In genomic region chr5:137777267-137777845, GRCm38 (mm10) we compare ENCODE assay signal across 17 mouse cellular contexts. TPM values are rescaled to one million over a fixed set of nuclear protein-coding genes. Genes with fewer than 3 reads are reported as not detected.
DNase-seq lines count a peak whose midpoint lies in the region; ATAC-seq and TF ChIP-seq lines count a peak whose summit lies in the region.
"Had no signal": no experiment of that assay in that cellular context is flagged by ENCODE, and none has a peak within 500 bp of the region (broad histone marks: within the 10 kb centered on the region; RNA-seq: fewer than 3 reads in every experiment).

No protein-coding gene starts in this region.

- no peak overlapping the region for H3K4me2 ChIP-seq in heart, embryonic 16.5 days (ENCODE audit: low read depth, low read length)
- H3K4me2 ChIP-seq in heart, embryonic 11.5 days: no peak overlapping the region
- H3K4me2 ChIP-seq in liver, embryonic 13.5 days: 0 out of 2 replicates have a peak overlapping the region, but pooled peaks have one; percentile 99
- H3K4me2 ChIP-seq in midbrain, embryonic 14.5 days (ENCODE audit: low read length): no peak overlapping the region

- peaks cover 27% of the 10 kb centered on the region for H3K4me1 ChIP-seq in heart, embryonic 16.5 days (ENCODE audit: control insufficient read depth, insufficient read depth, low read length)
- H3K4me1 ChIP-seq in heart, embryonic 11.5 days (ENCODE audit: control insufficient read depth, insufficient read depth, low read length): peaks cover 9% of the 10 kb centered on the region
- H3K4me1 ChIP-seq in liver, embryonic 13.5 days (replicated peaks): peaks cover 69% of the 10 kb centered on the region
- no peaks in the 10 kb centered on the region for H3K4me1 ChIP-seq in ES-Bruce4 (ENCODE audit: control insufficient read depth, insufficient read depth, low read length)
- peaks cover 9% of the 10 kb centered on the region; the same call in 1 of the 2 replicates for H3K4me1 ChIP-seq in midbrain, embryonic 14.5 days (ENCODE audit: control insufficient read depth, insufficient read depth, low read length)

- H3K36me3 ChIP-seq in heart, embryonic 16.5 days (ENCODE audit: control insufficient read depth, insufficient read depth): peaks cover 21% of the 10 kb centered on the region
- peaks cover 15% of the 10 kb centered on the region for H3K36me3 ChIP-seq in heart, embryonic 11.5 days (ENCODE audit: control insufficient read depth, insufficient read depth, low read length)
- H3K36me3 ChIP-seq in liver, embryonic 13.5 days: peaks cover 24% of the 10 kb centered on the region
- peaks cover 21% of the 10 kb centered on the region for H3K36me3 ChIP-seq in ES-Bruce4 (ENCODE audit: control insufficient read depth, insufficient read depth, low read length, poor library complexity, severe bottlenecking)
- peaks cover 24% of the 10 kb centered on the region for H3K36me3 ChIP-seq in midbrain, embryonic 14.5 days (ENCODE audit: control insufficient read depth, insufficient read depth, low read length)

- no peaks in the 10 kb centered on the region for H3K9me3 ChIP-seq in heart, embryonic 16.5 days (replicated peaks; ENCODE audit: control insufficient read depth, low read length)
- H3K9me3 ChIP-seq in heart, embryonic 11.5 days (replicated peaks; ENCODE audit: control insufficient read depth, low read length): no peaks in the 10 kb centered on the region
- H3K9me3 ChIP-seq in liver, embryonic 13.5 days (replicated peaks): no peaks in the 10 kb centered on the region
- no peaks in the 10 kb centered on the region for H3K9me3 ChIP-seq in ES-Bruce4 (replicated peaks; ENCODE audit: control insufficient read depth, insufficient read depth, low read length, poor library complexity, severe bottlenecking)
- no peaks in the 10 kb centered on the region for H3K9me3 ChIP-seq in midbrain, embryonic 14.5 days (ENCODE audit: control insufficient read depth, low read length)
- H3K9me3 ChIP-seq: embryonic facial prominence, embryonic 13.5 days; forebrain, embryonic 10.5 days; heart, embryonic 13.5 days; lung, embryonic 15.5 days; neural tube, embryonic 12.5 days had no signal

- no peak for TF ChIP-seq CTCF in ES-Bruce4 (IDR thresholded peaks at IDR 0.05; ENCODE audit: low read depth, low read length)

- H3K9ac ChIP-seq in heart, embryonic 16.5 days (ENCODE audit: low read length): no peak overlapping the region
- H3K9ac ChIP-seq in heart, embryonic 11.5 days (ENCODE audit: low read depth, low read length): no peak overlapping the region
- H3K9ac ChIP-seq in liver, embryonic 13.5 days: peak overlapping the region; percentile 98
- H3K9ac ChIP-seq in ES-Bruce4 (ENCODE audit: low read depth, poor library complexity, severe bottlenecking): peak overlapping the region; percentile 15; the same call in 1 of the 2 replicates
- H3K9ac ChIP-seq in midbrain, embryonic 14.5 days (replicated peaks; ENCODE audit: low read length): no peak overlapping the region

- H3K4me3 ChIP-seq in heart, embryonic 16.5 days (ENCODE audit: low read length): no peak overlapping the region
- no peak overlapping the region for H3K4me3 ChIP-seq in heart, embryonic 11.5 days (ENCODE audit: low read depth, low read length)
- no peak overlapping the region for H3K4me3 ChIP-seq in liver, embryonic 13.5 days (replicated peaks)
- H3K4me3 ChIP-seq in ES-Bruce4 (ENCODE audit: low read depth, low read length): no peak overlapping the region
- H3K4me3 ChIP-seq in midbrain, embryonic 14.5 days (replicated peaks; ENCODE audit: low read depth, low read length): no peak overlapping the region

- DNase-seq in liver, embryonic 13.5 days: no peak
- no peak for DNase-seq in liver
- DNase-seq in midbrain, embryonic 14.5 days: no peak
- DNase-seq in layer of hippocampus, postnatal 25 days (ENCODE audit: extremely low spot score in 1 of 2, low spot score in 1 of 2): no peak
- DNase-seq in embryo, embryonic 10.5 days (ENCODE audit: low spot score): no peak
- DNase-seq: cerebellum, postnatal 36 days; right cerebral cortex, postnatal 25 days had no signal

- no peak for TF ChIP-seq EP300 in ES-Bruce4 (IDR thresholded peaks at IDR 0.05; ENCODE audit: insufficient read depth, low read depth, low read length)

- WGBS in heart, embryonic 16.5 days: 73% methylated on average over 7 of the region's 7 CpGs
- 79% methylated on average over 7 of the region's 7 CpGs for WGBS in heart, embryonic 11.5 days (ENCODE audit: insufficient replicate concordance)
- 77% methylated on average over 7 of the region's 7 CpGs for WGBS in liver, embryonic 13.5 days (ENCODE audit: insufficient replicate concordance)
- 88% methylated on average over 7 of the region's 7 CpGs for WGBS in midbrain, embryonic 14.5 days

- ATAC-seq in heart, embryonic 16.5 days (replicated peaks; ENCODE audit: extremely low read depth, insufficient read depth, low FRiP score): no peak
- ATAC-seq in heart, embryonic 11.5 days (replicated peaks; ENCODE audit: insufficient number of reproducible peaks, low FRiP score, low TSS enrichment): no peak
- ATAC-seq in liver, embryonic 13.5 days (ENCODE audit: low read depth): no peak
- no peak for ATAC-seq in midbrain, embryonic 14.5 days (ENCODE audit: low FRiP score, low TSS enrichment)
- ATAC-seq: activated CD4-positive, CD25-positive, alpha-beta regulatory T cell, adult 4 months had no signal

- no peaks in the 10 kb centered on the region for H3K27me3 ChIP-seq in heart, embryonic 16.5 days (ENCODE audit: control insufficient read depth, insufficient read depth, low read length)
- H3K27me3 ChIP-seq in heart, embryonic 11.5 days (ENCODE audit: control insufficient read depth, insufficient read depth, low read length): no peaks in the 10 kb centered on the region
- H3K27me3 ChIP-seq in liver, embryonic 13.5 days: no peaks in the 10 kb centered on the region
- no peaks in the 10 kb centered on the region for H3K27me3 ChIP-seq in ES-Bruce4 (ENCODE audit: control insufficient read depth, insufficient read depth, low read length, poor library complexity, severe bottlenecking)
- H3K27me3 ChIP-seq in midbrain, embryonic 14.5 days (ENCODE audit: control insufficient read depth, insufficient read depth, low read length): no peaks in the 10 kb centered on the region
- H3K27me3 ChIP-seq: embryonic facial prominence, embryonic 13.5 days; heart, embryonic 13.5 days; lung, embryonic 15.5 days; neural tube, embryonic 12.5 days had no signal

- H3K27ac ChIP-seq in heart, embryonic 16.5 days (ENCODE audit: low read length): peak overlapping the region; percentile 46; the same call in 1 of the 2 replicates
- no peak overlapping the region for H3K27ac ChIP-seq in heart, embryonic 11.5 days (ENCODE audit: low read depth, low read length)
- H3K27ac ChIP-seq in liver, embryonic 13.5 days: peak overlapping the region; percentile 75; the same call in 1 of the 2 replicates
- peak overlapping the region; percentile 40; the same call in 1 of the 2 replicates for H3K27ac ChIP-seq in ES-Bruce4 (ENCODE audit: insufficient read depth, low read length)
- H3K27ac ChIP-seq in midbrain, embryonic 14.5 days (replicated peaks; ENCODE audit: low read depth, low read length): 0 out of 2 replicates have a peak overlapping the region, but pooled peaks have one; percentile 88

- no peak for TF ChIP-seq POLR2A in ES-Bruce4 (IDR thresholded peaks at IDR 0.05; ENCODE audit: insufficient read depth, low read length)

RNA-seq across cellular contexts. Expression of gene Ppp1r35, which starts 1.3 kb away (rescaled TPM):
- 20.5 and 22.6 TPM in 2 replicates for polyA plus RNA-seq in heart, embryonic 16.5 days (2015; fragmentation: Nextera tagmentation; extraction: Ambion mirVana)
- 29.9 and 35.3 TPM in 2 replicates for polyA plus RNA-seq in heart, embryonic 11.5 days (2014; fragmentation: Nextera tagmentation; extraction: Ambion mirVana)
- 17.8 and 20.1 TPM in 2 replicates for polyA plus RNA-seq in liver, embryonic 13.5 days (2015; fragmentation: Nextera tagmentation; extraction: Ambion mirVana)
- polyA plus RNA-seq in ES-Bruce4 (2011; ENCODE audit: insufficient read depth, insufficient read length, low read depth, missing spikeins): 30.3 and 35.4 TPM in 2 replicates
- polyA plus RNA-seq in midbrain, embryonic 14.5 days (2014; fragmentation: Nextera tagmentation; extraction: Ambion mirVana): 53.4 and 58.6 TPM in 2 replicates
- total RNA-seq in layer of hippocampus, postnatal 25 days (2021): 10 to 100 TPM; 24.7 to 26.2 TPM

RNA-seq across cellular contexts. Expression of gene Mepce, which starts 10.1 kb away (rescaled TPM):
- 5.6 and 5.7 TPM in 2 replicates for polyA plus RNA-seq in heart, embryonic 16.5 days (2015; fragmentation: Nextera tagmentation; extraction: Ambion mirVana)
- polyA plus RNA-seq in heart, embryonic 11.5 days (2014; fragmentation: Nextera tagmentation; extraction: Ambion mirVana): 7.4 and 9.2 TPM in 2 replicates
- polyA plus RNA-seq in liver, embryonic 13.5 days (2015; fragmentation: Nextera tagmentation; extraction: Ambion mirVana): 4.5 and 4.9 TPM in 2 replicates
- 21.6 and 24.8 TPM in 2 replicates for polyA plus RNA-seq in ES-Bruce4 (2011; ENCODE audit: insufficient read depth, insufficient read length, low read depth, missing spikeins)
- 11.3 and 14.4 TPM in 2 replicates for polyA plus RNA-seq in midbrain, embryonic 14.5 days (2014; fragmentation: Nextera tagmentation; extraction: Ambion mirVana)
- total RNA-seq in layer of hippocampus, postnatal 25 days (2021): 10 to 100 TPM; 40.1 to 42.8 TPM

RNA-seq across cellular contexts. Expression of gene Zcwpw1, which starts 10.2 kb away (rescaled TPM):
- polyA plus RNA-seq in heart, embryonic 16.5 days (2015; fragmentation: Nextera tagmentation; extraction: Ambion mirVana): 9.6 and 9.9 TPM in 2 replicates
- polyA plus RNA-seq in heart, embryonic 11.5 days (2014; fragmentation: Nextera tagmentation; extraction: Ambion mirVana): 12.4 and 13.7 TPM in 2 replicates
- polyA plus RNA-seq in liver, embryonic 13.5 days (2015; fragmentation: Nextera tagmentation; extraction: Ambion mirVana): 3.5 and 4.8 TPM in 2 replicates
- polyA plus RNA-seq in ES-Bruce4 (2011; ENCODE audit: insufficient read depth, insufficient read length, low read depth, missing spikeins): 15.0 and 15.5 TPM in 2 replicates
- polyA plus RNA-seq in midbrain, embryonic 14.5 days (2014; fragmentation: Nextera tagmentation; extraction: Ambion mirVana): 5.6 and 8.2 TPM in 2 replicates
- 1 to 10 TPM; 6.1 to 6.2 TPM for total RNA-seq in layer of hippocampus, postnatal 25 days (2021)

RNA-seq across cellular contexts. Expression of gene Tsc22d4, which starts 31.8 kb away (rescaled TPM):
- 164 and 189 TPM in 2 replicates for polyA plus RNA-seq in heart, embryonic 16.5 days (2015; fragmentation: Nextera tagmentation; extraction: Ambion mirVana)
- 139 and 147 TPM in 2 replicates for polyA plus RNA-seq in heart, embryonic 11.5 days (2014; fragmentation: Nextera tagmentation; extraction: Ambion mirVana)
- polyA plus RNA-seq in liver, embryonic 13.5 days (2015; fragmentation: Nextera tagmentation; extraction: Ambion mirVana): 66.8 and 69.1 TPM in 2 replicates
- polyA plus RNA-seq in ES-Bruce4 (2011; ENCODE audit: insufficient read depth, insufficient read length, low read depth, missing spikeins): 47.7 and 53.3 TPM in 2 replicates
- 42.1 and 47.0 TPM in 2 replicates for polyA plus RNA-seq in midbrain, embryonic 14.5 days (2014; fragmentation: Nextera tagmentation; extraction: Ambion mirVana)
- total RNA-seq in layer of hippocampus, postnatal 25 days (2021): 100 to 1,000 TPM; 203 to 214 TPM

RNA-seq across cellular contexts. Expression of gene Nyap1, which starts 35.9 kb away (rescaled TPM):
- polyA plus RNA-seq in heart, embryonic 16.5 days (2015; fragmentation: Nextera tagmentation; extraction: Ambion mirVana): 1.6 and 1.9 TPM in 2 replicates
- polyA plus RNA-seq in heart, embryonic 11.5 days (2014; fragmentation: Nextera tagmentation; extraction: Ambion mirVana): 0.47 and 1.0 TPM in 2 replicates
- 0.17 and 0.19 TPM in 2 replicates for polyA plus RNA-seq in liver, embryonic 13.5 days (2015; fragmentation: Nextera tagmentation; extraction: Ambion mirVana)
- polyA plus RNA-seq in ES-Bruce4 (2011; ENCODE audit: insufficient read depth, insufficient read length, low read depth, missing spikeins): 12.4 and 13.0 TPM in 2 replicates
- 16.2 and 28.8 TPM in 2 replicates for polyA plus RNA-seq in midbrain, embryonic 14.5 days (2014; fragmentation: Nextera tagmentation; extraction: Ambion mirVana)
- total RNA-seq in layer of hippocampus, postnatal 25 days (2021): 10 to 100 TPM; 63.9 to 65.5 TPM
- total RNA-seq: megakaryocyte-erythroid progenitor cell, adult 5-6 weeks had no signal

Comparison
In these comparisons a context has a peak if more than half of its experiments do, and no peak if none do; other contexts are left out.
1. H3K9ac ChIP-seq: peak in liver, embryonic 13.5 days (single experiment) and ES-Bruce4 (single experiment); none in heart, embryonic 16.5 days (single experiment), heart, embryonic 11.5 days (single experiment) and midbrain, embryonic 14.5 days (single experiment).